Mouse (Mus musculus): ENCODE results near the gene Kif15.

GRCm38 (mm10) chr9:122928915-122929314, 21.9 kb upstream of the Kif15 start:
- TF ChIP-seq CTCF (IDR thresholded peaks at IDR 0.05) (no peak), EP300 (IDR thresholded peaks at IDR 0.05; ENCODE audit: insufficient read depth, low read depth, low read length) (no peak), POLR2A (IDR thresholded peaks at IDR 0.05; ENCODE audit: insufficient read depth, low read depth, low read length) (no peak)
